16 mouse cellular contexts compared by ENCODE assay signal in the genomic region with DNA sequence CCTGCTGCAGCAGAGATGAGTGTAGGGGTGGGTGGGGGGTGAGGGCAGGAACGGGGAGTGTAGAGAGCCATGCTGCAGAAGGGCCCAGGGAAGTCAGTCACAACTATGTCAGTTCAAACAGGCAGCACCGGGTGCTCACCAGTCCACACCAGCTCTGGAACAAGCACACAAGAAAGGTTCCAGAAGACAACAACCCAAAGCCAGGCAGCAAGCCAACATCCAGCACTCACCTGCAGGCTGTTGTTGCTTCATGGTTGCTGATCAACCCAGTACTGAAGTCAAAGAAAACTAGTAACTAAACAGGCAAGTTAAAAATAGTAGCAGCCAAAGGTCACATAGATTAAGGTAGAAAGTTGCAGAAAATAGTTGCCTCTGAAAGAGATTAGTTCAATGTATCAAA. TPM values are rescaled to one million over a fixed set of nuclear protein-coding genes. Genes with fewer than 3 reads are reported as not detected.
A peak's percentile ranks its signal among the peaks of the same experiment; 100 is the strongest.
DNase-seq lines count a peak whose midpoint lies in the region; ATAC-seq and TF ChIP-seq lines count a peak whose summit lies in the region.
"Had no signal": no experiment of that assay in that cellular context is flagged by ENCODE, and none has a peak within 500 bp of the region (broad histone marks: within the 10 kb centered on the region; RNA-seq: fewer than 3 reads in every experiment).

No protein-coding gene starts in this region.

- WGBS in liver, adult 2 months: 13% methylated on average over 2 of the region's 2 CpGs
- WGBS in liver, embryonic 12.5 days (ENCODE audit: insufficient replicate concordance): 21% methylated on average over 2 of the region's 2 CpGs
- 32% methylated on average over 2 of the region's 2 CpGs for WGBS in kidney, adult 2 months
- 26% methylated on average over 2 of the region's 2 CpGs for WGBS in kidney, postnatal 0 days
- 43% methylated on average over 2 of the region's 2 CpGs for WGBS in stomach, embryonic 15.5 days

- ATAC-seq in liver, embryonic 12.5 days: no peak
- ATAC-seq in kidney, postnatal 0 days (replicated peaks; ENCODE audit: low FRiP score, low read depth): peak; percentile 50; the same call in 1 of the 2 replicates
- ATAC-seq in stomach, embryonic 15.5 days (ENCODE audit: insufficient read depth, low FRiP score, low read depth): peak; percentile 8; the same call in 1 of the 2 replicates
- no peak for ATAC-seq in granulocyte monocyte progenitor cell, adult 5-6 weeks (replicated peaks; ENCODE audit: poor library complexity, severe bottlenecking)
- ATAC-seq: hindbrain, postnatal 0 days had no signal

- H3K36me3 ChIP-seq in liver, adult 2 months (ENCODE audit: control insufficient read depth, insufficient read depth, low read length): peaks cover 18% of the 10 kb centered on the region; the same call in 1 of the 2 replicates
- H3K36me3 ChIP-seq in liver, embryonic 12.5 days: no peaks in the 10 kb centered on the region
- no peaks in the 10 kb centered on the region for H3K36me3 ChIP-seq in kidney, adult 2 months (ENCODE audit: control insufficient read depth, insufficient read depth, low read length)
- no peaks in the 10 kb centered on the region for H3K36me3 ChIP-seq in kidney, postnatal 0 days (ENCODE audit: insufficient read depth, low read length)
- H3K36me3 ChIP-seq in stomach, embryonic 15.5 days: no peaks in the 10 kb centered on the region
- H3K36me3 ChIP-seq: heart, embryonic 15.5 days; lung, embryonic 15.5 days; midbrain, embryonic 12.5 days; neural tube, embryonic 13.5 days had no signal

- H3K79me2 ChIP-seq in liver, adult 2 months (ENCODE audit: control insufficient read depth, insufficient read depth, low read length): peaks cover 42% of the 10 kb centered on the region

- peak; percentile 99 for DNase-seq in liver, adult 2 months (ENCODE audit: extremely low read depth, low read depth, low spot score)
- peak; percentile 97 for DNase-seq in kidney, adult 2 months
- peak; percentile 18 for DNase-seq in kidney, postnatal 0 days (ENCODE audit: low spot score)
- no peak for DNase-seq in embryo, embryonic 10.5 days (ENCODE audit: low spot score)
- DNase-seq: cerebellum, adult 2 months; embryo, embryonic 11 days; layer of hippocampus, adult 9-11 months; thymus, postnatal 25 days had no signal

- 0 out of 2 replicates have a peak overlapping the region, but pooled peaks have one; percentile 40 for H3K9ac ChIP-seq in liver, adult 2 months (ENCODE audit: low read depth, low read length)
- H3K9ac ChIP-seq in liver, embryonic 12.5 days: no peak overlapping the region
- H3K9ac ChIP-seq in kidney, postnatal 0 days (ENCODE audit: low read depth, low read length): no peak overlapping the region
- no peak overlapping the region for H3K9ac ChIP-seq in stomach, embryonic 15.5 days
- H3K9ac ChIP-seq: heart, embryonic 15.5 days; lung, embryonic 15.5 days; midbrain, embryonic 12.5 days; neural tube, embryonic 13.5 days had no signal

- H3K4me1 ChIP-seq in liver, adult 2 months (ENCODE audit: control insufficient read depth, insufficient read depth, low read length): peaks cover 61% of the 10 kb centered on the region
- peaks cover 13% of the 10 kb centered on the region; the same call in 1 of the 2 replicates for H3K4me1 ChIP-seq in liver, embryonic 12.5 days
- peaks cover 21% of the 10 kb centered on the region for H3K4me1 ChIP-seq in kidney, adult 2 months (ENCODE audit: control insufficient read depth, insufficient read depth, low read length)
- H3K4me1 ChIP-seq in kidney, postnatal 0 days (replicated peaks; ENCODE audit: insufficient read depth, low read length): no peaks in the 10 kb centered on the region
- H3K4me1 ChIP-seq in stomach, embryonic 15.5 days: no peaks in the 10 kb centered on the region

- H3K27me3 ChIP-seq in liver, adult 2 months (ENCODE audit: control insufficient read depth, insufficient read depth, low read length): no peaks in the 10 kb centered on the region
- no peaks in the 10 kb centered on the region for H3K27me3 ChIP-seq in liver, embryonic 12.5 days (replicated peaks)
- no peaks in the 10 kb centered on the region for H3K27me3 ChIP-seq in kidney, adult 2 months (replicated peaks; ENCODE audit: control insufficient read depth, insufficient read depth, low read length)
- H3K27me3 ChIP-seq in kidney, postnatal 0 days (ENCODE audit: insufficient read depth, low read length): no peaks in the 10 kb centered on the region
- no peaks in the 10 kb centered on the region for H3K27me3 ChIP-seq in stomach, embryonic 15.5 days (replicated peaks)
- H3K27me3 ChIP-seq: heart, embryonic 15.5 days; lung, embryonic 15.5 days; midbrain, embryonic 12.5 days; neural tube, embryonic 13.5 days had no signal

- H3K4me3 ChIP-seq in liver, adult 2 months (ENCODE audit: insufficient read depth, low read depth, low read length): no peak overlapping the region; the same call in 1 of the 2 replicates
- no peak overlapping the region for H3K4me3 ChIP-seq in liver, embryonic 12.5 days
- no peak overlapping the region for H3K4me3 ChIP-seq in kidney, adult 2 months (ENCODE audit: insufficient read depth, low read depth, low read length)
- no peak overlapping the region for H3K4me3 ChIP-seq in kidney, postnatal 0 days (replicated peaks; ENCODE audit: low read depth, low read length)
- H3K4me3 ChIP-seq in stomach, embryonic 15.5 days (replicated peaks): no peak overlapping the region
- H3K4me3 ChIP-seq: heart, embryonic 15.5 days; lung, embryonic 15.5 days; midbrain, embryonic 12.5 days; neural tube, embryonic 13.5 days had no signal

- peak overlapping the region; percentile 47; the same call in 1 of the 2 replicates for H3K27ac ChIP-seq in liver, adult 2 months (replicated peaks; ENCODE audit: insufficient read depth, low read depth, low read length)
- H3K27ac ChIP-seq in liver, embryonic 12.5 days: no peak overlapping the region
- peak overlapping the region; percentile 81 for H3K27ac ChIP-seq in kidney, adult 2 months (ENCODE audit: insufficient read depth, low read depth, low read length)
- no peak overlapping the region for H3K27ac ChIP-seq in kidney, postnatal 0 days
- H3K27ac ChIP-seq in stomach, embryonic 15.5 days: no peak overlapping the region
- H3K27ac ChIP-seq: heart, embryonic 15.5 days; hindbrain, postnatal 0 days; lung, embryonic 15.5 days; neural tube, embryonic 13.5 days had no signal

- H3K9me3 ChIP-seq in liver, embryonic 12.5 days (replicated peaks): no peaks in the 10 kb centered on the region
- H3K9me3 ChIP-seq in kidney, postnatal 0 days (replicated peaks; ENCODE audit: low read length): no peaks in the 10 kb centered on the region
- no peaks in the 10 kb centered on the region for H3K9me3 ChIP-seq in stomach, embryonic 15.5 days
- H3K9me3 ChIP-seq: heart, embryonic 15.5 days; lung, embryonic 15.5 days; midbrain, embryonic 12.5 days; neural tube, embryonic 13.5 days had no signal

- no peak for TF ChIP-seq CTCF in liver, adult 2 months (IDR thresholded peaks at IDR 0.05; ENCODE audit: low read depth, low read length)
- TF ChIP-seq CTCF in kidney, adult 2 months (conservative IDR thresholded peaks at IDR 0.05; ENCODE audit: insufficient read depth, insufficient read length, low read depth, low read length): no peak
- no peak for TF ChIP-seq CTCF in kidney, postnatal 0 days (IDR thresholded peaks at IDR 0.05; ENCODE audit: low read depth)

- TF ChIP-seq POLR2A in liver, adult 2 months (IDR thresholded peaks at IDR 0.05; ENCODE audit: extremely low read depth, insufficient read depth, low read length): no peak
- TF ChIP-seq POLR2A in kidney, adult 2 months (IDR thresholded peaks at IDR 0.05; ENCODE audit: low read depth, low read length): no peak

- H3K4me2 ChIP-seq in liver, embryonic 12.5 days: no peak overlapping the region
- H3K4me2 ChIP-seq in kidney, postnatal 0 days (ENCODE audit: low read length): no peak overlapping the region
- no peak overlapping the region for H3K4me2 ChIP-seq in stomach, embryonic 15.5 days
- H3K4me2 ChIP-seq: heart, embryonic 15.5 days; lung, embryonic 15.5 days; midbrain, embryonic 12.5 days; neural tube, embryonic 13.5 days had no signal

RNA-seq across cellular contexts. Expression of a gene that starts 7.5 kb away (rescaled TPM):
- total RNA-seq in liver, adult 2 months (2014; rRNA removed): 261 and 274 TPM in 2 replicates
- polyA plus RNA-seq in liver, adult 2 months (2012; rRNA removed): 90.2 and 102 TPM in 2 replicates
- 26.9 and 27.1 TPM in 2 replicates for polyA plus RNA-seq in liver, embryonic 12.5 days (2016; fragmentation: Nextera tagmentation; extraction: Ambion mirVana)
- polyA plus RNA-seq in kidney, adult 2 months (2012; rRNA removed): 56.6 and 60.7 TPM in 2 replicates
- 16.6 and 17.3 TPM in 2 replicates for polyA plus RNA-seq in kidney, postnatal 0 days (2015; fragmentation: Nextera tagmentation; extraction: Ambion mirVana)
- polyA plus RNA-seq in stomach, embryonic 15.5 days (2015; fragmentation: Nextera tagmentation; extraction: Ambion mirVana): 18.0 and 19.0 TPM in 2 replicates
- total RNA-seq in granulocyte monocyte progenitor cell, adult 5-6 weeks (2014; fragmentation: Nextera tagmentation): 7.7 and 11.0 TPM in 2 replicates
- 9.0 and 10.7 TPM in 2 replicates for total RNA-seq in granulocyte monocyte progenitor cell, adult 5-6 weeks (2017)

Comparison
In these comparisons a context has a peak if more than half of its experiments do, and no peak if none do; other contexts are left out.
1. H3K27ac ChIP-seq: peak in liver, adult 2 months (single experiment) and kidney, adult 2 months (single experiment); none in liver, embryonic 12.5 days (single experiment), kidney, postnatal 0 days (single experiment) and stomach, embryonic 15.5 days (single experiment).
2. ATAC-seq: peak in kidney, postnatal 0 days (single experiment) and stomach, embryonic 15.5 days (single experiment); none in liver, embryonic 12.5 days (single experiment) and granulocyte monocyte progenitor cell, adult 5-6 weeks (single experiment).